Mouse (Mus musculus) forebrain, embryonic 16.5 days (tissue): ENCODE measurements around the gene Gm42420. TPM values are rescaled to one million over a fixed set of nuclear protein-coding genes. Genes with fewer than 3 reads are reported as not detected.

Experiments used
- polyA plus RNA-seq: library from polyadenylated mRNA; unstranded; fragments of >200 nt; fragmentation: Nextera tagmentation; extraction: Ambion mirVana; gene quantifications from 2 replicates; pipeline ENCODE4 v1.2.1, GENCODE M21; 2015

Gm42420 gene
- polyA plus RNA-seq, 1 experiment from 2014 or later = not detected

Other genes with a start within 250 kb of the Gm42420 start
- gene Slc37a3, start 208.1 kb upstream of the Gm42420 start, polyA plus RNA-seq = 69.3 and 76.8 TPM in 2 replicates
- gene Rab19, start 204.6 kb upstream of the Gm42420 start, polyA plus RNA-seq = 0.20 and 0.30 TPM in 2 replicates
- 240 and 244 TPM in 2 replicates for gene Mkrn1, start 165.3 kb upstream of the Gm42420 start, polyA plus RNA-seq
- gene Dennd2a, start 27.9 kb upstream of the Gm42420 start, polyA plus RNA-seq = 12.0 and 13.1 TPM in 2 replicates
- gene Adck2, start 11.9 kb upstream of the Gm42420 start, polyA plus RNA-seq = 50.3 and 50.5 TPM in 2 replicates
- 318 and 322 TPM in 2 replicates for gene Ndufb2, start 6.8 kb downstream of the Gm42420 start, polyA plus RNA-seq
- 24.0 and 26.7 TPM in 2 replicates for gene Braf, start 139.7 kb downstream of the Gm42420 start, polyA plus RNA-seq
- 210 and 212 TPM in 2 replicates for gene Mrps33, start 225.2 kb downstream of the Gm42420 start, polyA plus RNA-seq